Mouse (Mus musculus) layer of hippocampus, adult 8-10 months (tissue): ENCODE measurements around the gene Mprip. TPM values are rescaled to one million over a fixed set of nuclear protein-coding genes. Genes with fewer than 3 reads are reported as not detected.

Experiments
- total RNA-seq, 4 experiments: library from RNA; stranded (reverse); gene quantifications; 2 replicates each; pipeline ENCODE4 v1.2.4; 2022

Gene Mprip
- total RNA-seq, 4 experiments from 2014 or later = 265 to 273 (median 269) TPM

Other genes starting within 250 kb of the Mprip start
- gene Jmjd4, start 211.3 kb upstream of the Mprip start, total RNA-seq = 10 to 100 TPM; 24.0 to 27.8 (median 26.7) TPM
- 100 to 1,000 TPM; 337 to 371 (median 354) TPM for gene Snap47, start 210.1 kb upstream of the Mprip start, total RNA-seq
- gene Zfp867, start 188.8 kb upstream of the Mprip start, total RNA-seq = 1 to 10 TPM; 3.6 to 4.0 (median 3.7) TPM
- gene Zkscan17, start 134.6 kb upstream of the Mprip start, total RNA-seq = 1 to 10 TPM; 6.4 to 10.0 (median 8.3) TPM
- 1 to 10 TPM in 3 of 4 experiments, under 1 TPM in 1; 0.98 to 5.6 (median 2.3) TPM for gene Nlrp3, start 119.7 kb upstream of the Mprip start, total RNA-seq
- gene Olfr222, start 85.1 kb upstream of the Mprip start, total RNA-seq = not detected
- gene Olfr223, start 68.0 kb upstream of the Mprip start, total RNA-seq = not detected
- gene Pld6, start 126.3 kb downstream of the Mprip start, total RNA-seq = 1 to 10 TPM in 1 of 4 experiments, under 1 TPM in 2, not detected in 1; 0.49 to 1.5 (median 0.85) TPM
- 10 to 100 TPM; 46.7 to 47.9 (median 47.2) TPM for gene Flcn, start 148.7 kb downstream of the Mprip start, total RNA-seq
- gene Nt5m, start 178.1 kb downstream of the Mprip start, total RNA-seq = 10 to 100 TPM; 44.6 to 62.9 (median 51.3) TPM
- 10 to 100 TPM; 71.8 to 82.2 (median 78.1) TPM for gene Cops3, start 178.5 kb downstream of the Mprip start, total RNA-seq